Mouse (Mus musculus) cerebellum, adult 2 months (tissue): ENCODE data around the gene Gm10645.

Source experiments
- CTCF ChIP-seq: fragments of 200-500 bp; IDR thresholded peaks from 2 replicates; pipeline ENCODE4 v1.5.1; 2011; ENCODE audit warnings: low read depth, mild to moderate bottlenecking, control low read depth, low read length, moderate library complexity, borderline replicate concordance; ENCODE audit not compliant: insufficient read depth
- POLR2A ChIP-seq: fragments of 200-500 bp; IDR thresholded peaks from 2 replicates; pipeline ENCODE4 v1.6.1; 2011; ENCODE audit warnings: low read length, control low read depth, borderline replicate concordance; ENCODE audit not compliant: insufficient read depth

- TF ChIP-seq CTCF (no peak), POLR2A (no peak)
Measured at GRCm38 (mm10) chr8:83160613-83161012, 5.4 kb downstream of the Gm10645 start.
